Mouse (Mus musculus) liver, postnatal 0 days (tissue): ENCODE data around the gene Spag8.

ENCODE experiments used
- CTCF ChIP-seq: sonication (generic); IDR thresholded peaks from 2 replicates; pipeline ENCODE4 v1.5.1; 2016; ENCODE audit warnings: antibody characterized with exemption, low read depth
- EP300 ChIP-seq: IDR thresholded peaks from 2 replicates; pipeline ENCODE4 v1.6.1; 2016; ENCODE audit warnings: antibody characterized with exemption, low read depth, mild to moderate bottlenecking

- TF ChIP-seq EP300 (peak; percentile 95), CTCF (no peak)
Measured at GRCm38 (mm10) chr4:43604751-43605685, 48.4 kb downstream of the Spag8 start.
